ENCODE assay signal across 28 mouse cellular contexts in genomic region chr6:38641228-38641627, GRCm38 (mm10). TPM values are rescaled to one million over a fixed set of nuclear protein-coding genes. Genes with fewer than 3 reads are reported as not detected.
DNase-seq lines count a peak whose midpoint lies in the region; ATAC-seq and TF ChIP-seq lines count a peak whose summit lies in the region.
"Had no signal": no experiment of that assay in that cellular context is flagged by ENCODE, and none has a peak within 500 bp of the region (broad histone marks: within the 10 kb centered on the region; RNA-seq: fewer than 3 reads in every experiment).

No protein-coding gene starts in this region.

- intact Hi-C loops in left cerebral cortex, adult 2 months (cut with DNase I): no loop called here

- H3K4me3 ChIP-seq in lung, postnatal 0 days (ENCODE audit: low read depth, low read length): no peak overlapping the region
- H3K4me3 ChIP-seq in bone marrow macrophage, adult 2 months (ENCODE audit: insufficient read depth, low read length): peak overlapping the region; percentile 20
- H3K4me3 ChIP-seq in megakaryocyte, embryonic 14.5 days (replicated peaks): peak overlapping the region; percentile 59
- no peak overlapping the region for H3K4me3 ChIP-seq in left cerebral cortex, adult 2 months
- H3K4me3 ChIP-seq: erythroblast, embryonic 14.5 days; heart, embryonic 13.5 days; layer of hippocampus, adult 2 months; limb, embryonic 13.5 days; neural tube, embryonic 15.5 days had no signal

- TF ChIP-seq CTCF in lung, postnatal 0 days (IDR thresholded peaks at IDR 0.05): no peak
- TF ChIP-seq CTCF in bone marrow macrophage, adult 2 months (IDR thresholded peaks at IDR 0.05; ENCODE audit: low read depth, low read length): no peak
- no peak for TF ChIP-seq CTCF in left cerebral cortex, adult 2 months (IDR thresholded peaks at IDR 0.05)

- H3K27me3 ChIP-seq in lung, postnatal 0 days (replicated peaks; ENCODE audit: insufficient read depth, low read length): peaks cover 32% of the 10 kb centered on the region
- peaks cover 92% of the 10 kb centered on the region for H3K27me3 ChIP-seq in megakaryocyte, embryonic 14.5 days (replicated peaks)
- H3K27me3 ChIP-seq: Patski had no signal

- TF ChIP-seq POLR2A in bone marrow macrophage, adult 2 months (IDR thresholded peaks at IDR 0.05; ENCODE audit: borderline replicate concordance, low read depth, low read length): no peak

- no peak overlapping the region for H3K4me2 ChIP-seq in lung, postnatal 0 days (replicated peaks; ENCODE audit: low read depth, low read length)
- H3K4me2 ChIP-seq: heart, embryonic 13.5 days; limb, embryonic 13.5 days; neural tube, embryonic 15.5 days had no signal

- 58% methylated on average over 5 of the region's 5 CpGs for WGBS in lung, postnatal 0 days

- peak; percentile 24 for DNase-seq in lung, postnatal 0 days (ENCODE audit: low spot score)
- DNase-seq in lung, adult 18-20 months: no peak
- no peak for DNase-seq in left cerebral cortex, adult 2 months (ENCODE audit: extremely low spot score in 1 of 2, low spot score in 2 of 2)
- no peak for DNase-seq in cerebellum, adult 11-12 months
- no peak for DNase-seq in urinary bladder, postnatal 14 days (ENCODE audit: low spot score)
- DNase-seq: adrenal gland, postnatal 10 days; B cell, adult 2 months; cerebellum, adult 18-20 months; cerebellum, postnatal 10 days; forebrain, postnatal 0 days; heart, postnatal 10 days; lung, postnatal 14 days; spleen, adult 18-20 months; thymus, adult 18-20 months; thymus, postnatal 25 days had no signal

- no peak overlapping the region for H3K9ac ChIP-seq in lung, postnatal 0 days (replicated peaks; ENCODE audit: low read depth)
- H3K9ac ChIP-seq: forebrain, postnatal 0 days; heart, embryonic 13.5 days; limb, embryonic 13.5 days; neural tube, embryonic 15.5 days had no signal

- H3K4me1 ChIP-seq in lung, postnatal 0 days (ENCODE audit: insufficient read depth, low read depth, low read length): peaks cover 9% of the 10 kb centered on the region
- peaks cover 33% of the 10 kb centered on the region for H3K4me1 ChIP-seq in bone marrow macrophage, adult 2 months (ENCODE audit: control insufficient read depth, insufficient read depth, low read length)
- peaks cover 53% of the 10 kb centered on the region for H3K4me1 ChIP-seq in megakaryocyte, embryonic 14.5 days

- no peaks in the 10 kb centered on the region for H3K9me3 ChIP-seq in lung, postnatal 0 days (ENCODE audit: low read length)
- H3K9me3 ChIP-seq in megakaryocyte, embryonic 14.5 days: peaks cover 6% of the 10 kb centered on the region
- H3K9me3 ChIP-seq: heart, embryonic 13.5 days; limb, embryonic 13.5 days; neural tube, embryonic 15.5 days had no signal

- TF ChIP-seq EP300 in lung, postnatal 0 days (IDR thresholded peaks at IDR 0.05): no peak

- H3K36me3 ChIP-seq in lung, postnatal 0 days (ENCODE audit: insufficient read depth, low read length): no peaks in the 10 kb centered on the region
- H3K36me3 ChIP-seq in megakaryocyte, embryonic 14.5 days (replicated peaks; ENCODE audit: low read length): no peaks in the 10 kb centered on the region
- H3K36me3 ChIP-seq: heart, embryonic 13.5 days; limb, embryonic 13.5 days; neural tube, embryonic 15.5 days had no signal

- no peak for ATAC-seq in lung, postnatal 0 days
- ATAC-seq: hindbrain, embryonic 16.5 days; Patski had no signal

- no peak overlapping the region for H3K27ac ChIP-seq in lung, postnatal 0 days (ENCODE audit: low read length)
- peak overlapping the region; percentile 67 for H3K27ac ChIP-seq in bone marrow macrophage, adult 2 months (ENCODE audit: insufficient read depth, low read depth, low read length)
- H3K27ac ChIP-seq in left cerebral cortex, adult 2 months: no peak overlapping the region
- H3K27ac ChIP-seq: heart, embryonic 13.5 days; layer of hippocampus, adult 2 months; limb, embryonic 13.5 days; neural tube, embryonic 15.5 days; stomach, postnatal 0 days had no signal

RNA-seq across cellular contexts. Expression of gene Klrg2, which starts 4.2 kb away (rescaled TPM):
- 0.47 and 0.69 TPM in 2 replicates for polyA plus RNA-seq in lung, postnatal 0 days (2015; fragmentation: Nextera tagmentation; extraction: Ambion mirVana)
- 0.64 TPM in 1 of 2 replicates, not detected in the other for polyA plus RNA-seq in bone marrow macrophage, adult 2 months (2012; ENCODE audit: insufficient read depth, insufficient read length, missing spikeins)
- polyA plus RNA-seq in megakaryocyte, embryonic 14.5 days (2012; ENCODE audit: insufficient read depth, low replicate concordance): 0.96 TPM in 1 of 2 replicates, not detected in the other
- 1 to 10 TPM in 1 of 2 experiments, under 1 TPM in 1; 0.70 to 1.1 TPM for total RNA-seq in left cerebral cortex, adult 2 months (2021)
- total RNA-seq: megakaryocyte-erythroid progenitor cell, adult 5-6 weeks had no signal
- polyA plus RNA-seq: erythroblast, embryonic 14.5 days; forebrain, embryonic 11.5 days had no signal

RNA-seq across cellular contexts. Expression of gene Clec2l, which starts 21.6 kb away (rescaled TPM):
- polyA plus RNA-seq in lung, postnatal 0 days (2015; fragmentation: Nextera tagmentation; extraction: Ambion mirVana): 1.1 and 1.6 TPM in 2 replicates
- not detected in 2 replicates for polyA plus RNA-seq in bone marrow macrophage, adult 2 months (2012; ENCODE audit: insufficient read depth, insufficient read length, missing spikeins)
- polyA plus RNA-seq in megakaryocyte, embryonic 14.5 days (2012; ENCODE audit: insufficient read depth, low replicate concordance): 0.37 and 4.1 TPM in 2 replicates
- 10 to 100 TPM; 67.4 to 69.7 TPM for total RNA-seq in left cerebral cortex, adult 2 months (2021)
- total RNA-seq: megakaryocyte-erythroid progenitor cell, adult 5-6 weeks had no signal
- polyA plus RNA-seq: liver, embryonic 16.5 days had no signal

Comparison
In these comparisons a context has a peak if more than half of its experiments do, and no peak if none do; other contexts are left out.
1. H3K4me3 ChIP-seq: peak in bone marrow macrophage, adult 2 months (single experiment) and megakaryocyte, embryonic 14.5 days (single experiment); none in lung, postnatal 0 days (single experiment) and left cerebral cortex, adult 2 months (single experiment).